Mouse (Mus musculus) granulocyte monocyte progenitor cell, adult 5-6 weeks (primary cell): ENCODE results near the gene 4930539E08Rik. TPM values are rescaled to one million over a fixed set of nuclear protein-coding genes. Genes with fewer than 3 reads are reported as not detected.

ENCODE experiments used
- ATAC-seq: replicated peaks from 2 replicates; pipeline ENCODE4 v1.8.0; 2016; ENCODE audit warnings: mild to moderate bottlenecking, moderate TSS enrichment, inconsistent platforms; ENCODE audit not compliant: poor library complexity, severe bottlenecking
- total RNA-seq, 2 experiments: library from RNA; stranded (forward) in 1 of 2; stranded (reverse) in 1 of 2; fragments of 200-712, 200-1000 nt in 1 of 2; fragments of >200 nt in 1 of 2; fragmentation: Nextera tagmentation in 1 of 2; gene quantifications; 2 replicates each; pipeline ENCODE4 v1.2.3; 2014 to 2017

The 4930539E08Rik gene
- total RNA-seq, 2 experiments from 2014 or later = 1.2 to 2.6 TPM

DNA sequence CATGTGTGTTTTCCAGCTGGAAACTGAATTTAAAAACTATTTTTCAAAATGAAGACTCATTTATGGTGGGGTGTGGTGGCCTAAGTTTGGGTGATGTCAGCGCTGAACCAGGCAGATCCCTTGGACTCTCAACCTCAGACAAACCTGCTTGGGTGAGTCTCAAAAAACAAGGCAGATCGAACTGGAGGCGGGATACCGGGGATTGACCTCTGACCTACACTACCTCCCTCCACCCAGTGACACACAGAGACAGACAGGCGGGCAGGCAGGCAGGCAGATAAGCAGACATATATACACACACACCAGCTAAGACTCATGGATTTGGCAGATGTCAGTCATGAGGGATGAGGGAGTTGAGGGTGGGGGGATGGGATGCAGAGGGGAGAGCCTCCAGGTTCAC lies 16.9 kb downstream of the 4930539E08Rik start:
- no peak for ATAC-seq

DNA sequence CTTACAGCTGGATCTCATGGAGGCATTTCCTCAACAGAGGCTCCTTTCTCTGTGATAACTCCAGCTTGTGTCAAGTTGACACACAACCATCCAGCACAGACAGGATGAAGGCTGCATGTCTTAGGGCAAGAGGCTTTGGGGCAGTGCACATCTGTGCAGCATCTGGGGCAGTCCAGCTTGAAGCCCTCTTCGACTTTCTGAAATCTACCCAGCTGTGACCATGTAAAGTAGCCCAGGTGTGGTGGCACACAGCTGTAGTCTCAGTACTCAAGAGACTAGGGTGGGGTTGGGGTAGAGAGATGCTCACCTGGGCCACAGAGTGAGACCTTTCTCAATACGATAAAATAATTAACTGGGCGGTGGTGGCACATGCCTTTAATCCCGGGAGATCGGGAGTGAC lies 17.3 kb downstream of the 4930539E08Rik start:
- ATAC-seq = no peak

DNA sequence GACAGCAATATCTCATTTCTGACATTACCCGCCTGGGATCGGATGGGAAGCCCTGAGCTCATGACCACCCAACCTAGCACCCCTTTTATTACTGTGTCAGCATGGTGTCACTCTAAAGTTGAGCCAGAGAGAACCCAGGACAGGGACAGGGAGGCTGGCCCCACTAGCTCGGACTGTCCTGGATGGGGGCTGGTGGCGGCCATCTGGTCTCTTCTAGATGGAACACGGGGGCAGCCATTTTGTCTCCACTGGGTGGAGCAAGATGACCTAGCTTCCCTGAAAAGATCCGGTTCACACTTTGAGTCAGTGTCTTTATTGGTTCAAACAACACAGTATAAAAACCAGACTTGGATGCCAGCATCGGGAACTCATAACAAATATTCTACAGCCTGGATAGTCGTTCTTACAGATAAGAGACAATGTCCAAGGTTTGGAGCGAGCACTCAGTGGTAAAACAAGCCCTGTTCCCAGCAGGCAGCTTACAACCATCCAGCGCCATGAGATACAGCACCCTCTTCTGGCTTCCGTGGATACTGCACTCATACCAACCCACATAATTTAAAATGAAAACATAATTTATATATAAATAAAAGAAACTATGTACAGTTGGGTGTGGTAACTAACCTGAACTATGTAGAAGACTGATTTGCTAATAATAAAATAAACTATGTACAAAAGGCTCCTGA lies 18.9 kb downstream of the 4930539E08Rik start:
- no peak for ATAC-seq

DNA sequence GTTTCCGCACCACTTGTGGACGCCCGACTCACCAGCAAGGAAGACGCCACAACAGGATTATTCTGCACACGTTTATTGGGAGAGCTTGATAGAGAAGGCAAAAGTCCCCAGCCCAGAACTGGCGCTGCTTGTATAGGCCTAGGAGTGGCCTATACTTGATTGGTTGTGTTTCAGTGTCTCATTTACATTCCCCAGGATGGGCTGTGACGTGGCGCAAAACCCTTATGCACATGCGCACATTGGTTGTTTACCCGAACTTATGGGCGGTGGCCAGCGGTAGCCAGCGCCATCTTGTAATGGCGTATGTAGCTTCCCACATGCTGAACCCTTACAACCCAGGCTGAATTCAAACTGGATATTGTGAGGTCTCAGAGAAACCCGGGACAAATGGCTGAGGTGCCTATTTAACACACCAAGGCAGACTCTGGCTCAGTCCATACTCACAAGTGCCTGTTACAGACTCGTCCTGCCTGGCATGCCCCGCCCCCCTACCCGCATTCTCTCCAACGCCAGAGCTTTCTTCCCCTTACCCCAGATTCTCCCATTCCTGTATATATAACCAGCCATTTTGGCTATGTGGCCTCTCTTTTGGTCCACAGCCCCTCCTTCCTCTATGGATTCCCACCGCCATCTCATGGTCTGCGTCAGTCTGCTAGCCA lies 19.8 kb downstream of the 4930539E08Rik start:
- ATAC-seq = no peak

DNA sequence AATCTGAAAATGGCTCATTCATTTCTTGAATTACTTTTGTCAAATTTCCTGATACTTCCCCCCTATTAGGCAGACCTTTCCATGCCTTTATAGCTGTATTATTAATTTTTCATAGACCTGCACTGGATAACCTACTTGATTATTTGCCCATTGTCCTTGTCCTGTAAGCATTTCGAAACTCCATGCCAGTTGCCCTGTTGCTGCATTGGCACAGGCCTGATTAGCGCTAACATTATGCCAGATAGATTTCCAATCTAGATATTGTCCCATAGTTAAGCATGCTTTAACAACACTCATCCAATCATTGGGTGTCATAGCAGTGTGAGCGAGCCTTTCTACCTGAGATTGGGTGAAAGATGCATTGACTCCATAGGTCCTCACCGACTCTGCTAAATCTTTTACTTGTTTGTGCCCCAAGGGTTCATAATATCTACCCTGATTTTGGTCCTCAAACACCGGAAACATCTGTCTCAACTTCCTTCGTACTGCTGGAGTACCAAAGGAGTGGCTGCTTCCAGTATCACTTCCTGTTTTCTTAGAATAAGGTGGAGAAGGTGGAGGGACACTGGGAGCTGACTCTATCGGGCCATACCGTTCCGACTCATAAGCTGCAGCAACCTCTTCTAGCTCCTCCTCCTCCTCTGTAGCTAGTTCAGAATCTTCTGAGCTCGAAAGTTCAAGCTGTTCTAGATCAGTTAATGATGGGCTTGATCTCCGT lies 20.9 kb downstream of the 4930539E08Rik start:
- ATAC-seq = peak; percentile 98

DNA sequence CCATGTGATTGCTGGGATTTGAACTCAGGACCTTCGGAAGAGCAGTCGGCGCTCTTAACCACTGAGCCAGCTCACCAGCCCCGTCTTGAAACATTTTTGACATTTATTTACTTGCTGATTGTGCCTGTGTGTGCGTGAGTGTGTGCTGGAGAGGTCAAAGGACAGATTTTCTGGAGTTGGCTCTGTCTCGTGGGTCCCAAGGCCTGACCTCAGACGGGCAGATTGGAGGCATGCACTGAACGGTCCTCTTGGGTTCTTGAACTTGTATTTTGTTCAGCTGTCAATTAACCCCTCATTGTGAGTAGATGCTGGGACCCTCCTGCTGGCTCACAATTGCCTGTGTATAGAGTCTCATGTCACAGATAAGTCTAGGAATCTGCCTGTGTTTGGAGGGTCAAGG lies 28.9 kb downstream of the 4930539E08Rik start:
- no peak for ATAC-seq

DNA sequence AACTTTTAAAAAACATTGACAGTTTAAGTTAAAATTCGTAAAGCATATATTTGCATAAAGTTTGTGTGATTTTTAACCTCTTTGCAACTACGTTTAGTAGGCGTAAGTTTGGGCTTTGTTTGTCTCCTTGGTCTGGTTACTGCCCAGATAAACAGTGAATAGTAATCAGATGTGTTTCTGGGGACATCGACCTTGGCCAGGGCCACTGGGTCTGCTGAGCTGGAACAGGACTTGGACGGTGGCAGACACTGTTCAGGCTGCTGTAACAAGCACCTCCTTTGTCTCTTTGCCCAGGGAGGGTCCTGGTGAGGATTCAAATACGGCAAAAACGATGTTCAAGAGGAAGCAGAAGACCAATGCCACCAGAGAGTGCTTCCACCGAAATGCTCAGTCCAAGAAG lies 29.9 kb downstream of the 4930539E08Rik start:
- no peak for ATAC-seq

DNA sequence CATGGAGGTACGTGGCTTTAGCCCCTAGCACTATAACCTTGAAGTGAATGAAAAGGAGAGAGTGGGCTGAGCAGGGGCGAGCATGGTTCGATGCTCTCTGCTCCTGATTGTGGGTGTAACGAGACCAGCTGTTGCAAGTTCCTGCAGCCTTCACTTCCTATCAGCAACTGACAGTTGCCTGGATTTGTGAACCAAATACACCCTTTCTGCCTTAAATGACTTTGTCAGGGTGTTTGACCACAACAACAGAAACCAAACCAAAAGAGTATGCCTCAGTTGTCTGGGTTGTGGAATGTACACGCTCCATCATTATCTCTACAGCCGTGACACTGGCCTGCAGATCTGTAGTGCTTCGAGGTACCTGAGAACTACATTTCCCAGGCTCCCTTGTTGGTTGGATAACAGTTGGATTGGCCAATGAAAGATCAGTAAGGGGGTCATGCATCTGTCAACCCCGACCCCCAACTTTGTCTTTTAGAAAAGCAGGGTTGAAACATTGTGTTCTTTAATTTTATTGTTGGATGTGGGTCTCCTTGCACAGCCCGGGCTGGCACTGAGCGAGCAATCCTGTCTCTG lies 31.1 kb downstream of the 4930539E08Rik start:
- peak; percentile 45; the same call in 1 of the 2 replicates for ATAC-seq

DNA sequence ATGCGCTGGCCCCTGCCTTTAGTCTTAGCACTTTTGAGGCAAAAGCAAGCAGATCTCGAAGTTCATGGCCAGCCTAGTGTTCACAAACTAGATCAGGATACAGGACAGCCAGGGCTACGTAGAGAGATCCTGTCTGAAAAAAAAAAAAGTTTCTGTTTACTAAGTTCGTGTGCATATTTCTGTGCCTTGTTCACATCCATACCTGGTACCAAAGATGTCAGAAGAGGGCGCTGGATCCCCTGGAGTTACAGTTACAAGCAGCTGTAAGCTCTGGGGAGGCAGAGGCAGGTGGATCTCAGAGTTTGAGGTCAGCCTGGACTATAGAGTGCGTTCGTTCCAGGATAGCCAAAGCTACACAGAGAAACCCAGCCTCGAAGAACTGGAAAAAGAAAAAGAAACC lies 32.3 kb downstream of the 4930539E08Rik start:
- no peak for ATAC-seq

DNA sequence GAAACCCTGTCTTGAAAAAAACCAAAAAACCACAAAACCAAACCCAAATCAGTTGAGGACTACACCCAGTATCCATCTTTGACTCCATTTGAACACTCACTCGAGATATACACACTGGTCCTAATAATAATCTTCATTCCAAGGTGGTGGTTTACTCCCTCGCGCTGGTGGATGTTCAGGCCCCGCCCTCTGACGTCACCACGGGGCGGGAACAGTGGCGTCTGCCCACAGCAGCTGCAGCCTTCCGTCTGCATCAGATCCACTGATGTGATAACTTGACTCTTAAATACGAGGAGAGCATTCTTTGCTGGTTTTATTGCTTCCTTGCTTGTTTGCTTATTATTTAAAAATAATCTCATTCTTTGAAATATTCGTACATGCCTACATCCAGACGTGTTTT lies 32.8 kb downstream of the 4930539E08Rik start:
- peak; percentile 75 for ATAC-seq

DNA sequence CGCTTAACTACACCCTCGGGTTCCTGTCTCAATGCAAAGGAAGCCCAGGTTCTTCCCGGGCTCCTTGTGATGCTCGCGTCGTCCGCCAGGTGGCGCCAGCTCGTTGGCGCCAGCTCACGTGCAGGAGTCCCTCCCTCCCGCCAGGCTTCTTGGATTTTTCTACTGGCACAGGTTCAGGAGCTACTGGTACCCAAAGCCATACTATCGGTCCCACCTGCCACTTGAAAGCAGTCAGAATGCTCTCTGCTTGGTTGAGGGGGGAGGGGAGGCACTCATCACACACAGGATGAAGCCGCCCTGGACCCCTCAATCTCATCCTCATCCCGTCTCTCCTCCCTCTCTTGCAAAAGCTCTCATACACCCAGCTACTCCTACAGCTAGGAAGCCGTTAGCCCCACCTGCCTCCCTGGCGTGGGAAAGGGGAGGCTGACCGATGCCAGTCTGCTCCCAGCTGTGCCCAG lies 35.2 kb downstream of the 4930539E08Rik start:
- peak; percentile 42 for ATAC-seq

DNA sequence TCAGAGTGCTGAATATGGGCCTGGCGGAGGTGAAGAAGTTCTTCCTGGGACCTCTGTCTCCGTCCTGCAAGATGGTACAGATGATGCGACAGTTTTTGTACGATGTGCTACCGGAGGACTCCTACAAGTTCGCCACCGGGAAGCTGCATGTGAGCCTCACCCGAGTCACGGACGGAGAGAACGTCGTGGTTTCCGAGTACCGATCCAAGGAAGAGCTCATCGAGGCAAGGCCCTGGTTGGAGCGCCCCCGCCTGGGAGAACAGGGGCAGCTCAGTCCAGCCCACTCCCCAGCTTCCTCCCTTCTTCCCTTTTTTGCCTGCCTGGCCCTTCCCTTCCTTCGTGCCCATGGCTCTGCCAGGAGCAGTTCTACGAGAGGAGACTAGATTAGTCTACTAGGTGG lies 38.3 kb downstream of the 4930539E08Rik start:
- peak; percentile 65 for ATAC-seq

DNA sequence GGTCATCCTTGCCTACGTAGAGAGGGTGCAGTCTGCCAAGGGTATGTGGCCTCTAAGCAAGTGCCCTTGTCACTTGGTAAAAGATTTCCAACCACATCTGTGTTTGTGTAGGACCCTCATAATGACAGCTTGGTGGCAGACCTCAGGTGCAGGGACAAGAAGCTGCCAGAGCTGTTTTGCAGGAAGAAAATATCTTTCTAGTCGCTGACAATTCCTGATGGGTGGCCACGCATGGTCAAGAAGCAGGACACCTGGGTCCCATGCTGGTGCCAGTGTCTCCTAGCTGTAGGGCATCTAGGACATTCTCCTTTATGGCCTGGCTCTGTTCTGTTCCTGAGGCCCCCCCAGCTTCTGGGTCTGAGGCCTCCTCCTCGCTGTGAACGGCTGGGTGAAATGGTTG lies 38.8 kb downstream of the 4930539E08Rik start:
- ATAC-seq = no peak

DNA sequence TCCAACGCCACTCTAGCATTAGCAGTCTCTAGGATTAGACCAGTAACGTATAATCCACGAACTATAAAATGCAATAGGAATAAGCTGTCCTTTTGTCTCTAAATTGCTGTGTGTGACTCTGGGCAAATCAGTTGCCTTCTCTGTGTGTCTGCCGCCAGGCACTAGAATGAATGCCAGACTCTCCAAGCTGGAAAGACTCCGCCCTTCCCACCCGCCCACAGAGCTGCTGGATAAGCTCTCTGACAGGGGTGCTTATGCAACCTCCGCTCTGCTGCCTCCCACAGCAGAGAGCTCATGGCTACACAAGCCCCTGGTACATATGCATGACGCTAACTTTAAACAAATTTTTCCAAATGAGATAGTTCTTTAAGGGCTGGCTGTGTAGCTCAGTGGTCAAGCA lies 39.8 kb downstream of the 4930539E08Rik start:
- ATAC-seq = peak; percentile 45; the same call in 1 of the 2 replicates

DNA sequence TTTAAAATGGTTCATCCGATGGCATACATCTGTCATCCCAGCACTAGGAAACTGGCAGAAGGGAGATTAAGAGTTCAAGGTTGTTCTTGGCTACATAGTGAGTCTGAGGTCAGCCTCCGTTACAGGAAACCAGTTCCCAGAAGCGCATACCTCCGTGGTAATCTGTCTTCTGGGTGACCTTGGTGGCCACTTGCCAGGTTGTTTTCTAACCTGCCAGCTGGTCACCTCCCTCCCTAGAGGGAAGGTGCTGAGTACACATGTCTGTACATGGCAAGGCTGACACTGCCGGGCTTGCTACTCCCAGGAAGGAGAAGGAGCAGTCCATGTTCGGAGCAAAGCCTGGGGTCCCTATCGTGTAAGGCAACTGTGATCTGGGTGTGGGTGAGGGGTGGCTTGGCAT lies 40.3 kb downstream of the 4930539E08Rik start:
- no peak for ATAC-seq

DNA sequence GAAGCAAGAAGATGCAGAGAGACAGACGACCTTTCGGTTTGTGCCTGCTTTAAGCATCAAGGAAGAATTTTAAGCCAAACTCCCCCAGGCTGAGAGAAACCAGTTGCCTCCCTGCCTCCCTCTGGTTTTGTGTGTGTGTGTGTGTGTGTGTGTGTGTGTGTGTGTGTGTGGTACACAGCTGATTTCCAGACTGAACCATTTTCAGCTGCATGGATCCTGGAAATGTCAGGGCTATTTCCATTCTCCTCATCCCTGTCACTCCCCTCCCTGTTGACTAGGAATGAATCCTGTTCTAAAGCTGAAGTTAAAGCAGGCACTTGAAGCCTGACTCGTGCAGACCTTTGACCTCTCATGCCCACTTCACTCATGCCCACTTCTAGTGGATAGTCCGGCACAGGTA lies 40.9 kb downstream of the 4930539E08Rik start:
- no peak for ATAC-seq

DNA sequence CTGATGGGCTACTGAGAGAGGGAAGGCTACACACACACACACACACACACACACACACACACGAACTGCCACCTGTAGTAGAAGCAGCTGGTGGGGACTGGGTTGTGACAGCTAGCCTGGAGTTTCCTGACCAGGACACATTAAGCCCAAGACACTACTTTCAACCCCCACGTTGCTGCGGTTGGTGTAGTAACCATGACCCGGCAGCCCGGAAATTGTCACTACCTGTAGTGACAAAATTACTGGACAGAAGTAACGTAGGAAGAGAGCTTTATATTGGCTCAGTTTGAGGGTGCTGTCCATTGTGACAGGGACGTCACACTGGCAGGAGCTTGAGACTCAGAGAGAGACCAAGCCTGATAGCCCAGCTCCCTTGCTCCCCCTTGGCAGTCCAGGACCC lies 42.8 kb downstream of the 4930539E08Rik start:
- ATAC-seq = no peak

DNA sequence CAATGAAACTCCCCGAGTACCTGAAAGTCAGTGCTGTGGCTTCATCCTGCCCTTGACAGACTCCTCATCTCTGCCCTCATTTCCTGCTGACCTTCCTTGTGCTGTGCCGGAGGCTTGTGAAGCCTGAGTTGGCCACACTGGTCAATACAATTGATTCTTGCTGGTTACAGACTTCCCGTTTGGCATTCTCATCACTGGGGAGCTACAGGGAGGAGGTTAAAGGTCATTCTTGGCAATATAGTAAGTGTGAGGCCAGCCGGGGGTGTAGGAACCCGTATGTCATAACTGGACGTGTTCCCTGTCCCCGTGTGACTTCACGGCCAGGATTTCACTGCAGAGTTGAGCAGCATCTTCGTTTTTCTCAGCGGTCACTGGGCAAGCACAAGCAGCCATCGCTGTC lies 43.3 kb downstream of the 4930539E08Rik start:
- no peak for ATAC-seq

DNA sequence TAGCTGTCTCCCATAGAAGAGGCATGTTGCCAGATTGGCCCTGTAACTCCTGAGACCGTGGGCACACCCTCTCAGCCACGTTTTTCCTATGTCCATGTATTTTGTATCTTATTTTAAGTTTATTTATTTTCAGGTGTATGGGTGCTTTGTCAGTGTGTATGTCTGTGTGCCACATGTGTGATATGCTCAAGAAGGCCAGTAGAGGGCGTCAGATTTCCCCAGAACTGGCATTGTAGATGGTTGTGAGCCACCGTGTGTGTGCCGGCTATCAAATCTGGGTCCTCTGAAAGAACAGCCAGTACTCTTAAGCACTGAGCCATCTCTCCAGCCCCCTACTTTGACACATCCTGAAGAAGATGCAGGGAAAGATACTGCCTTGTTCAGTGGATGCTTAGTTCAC lies 44.7 kb downstream of the 4930539E08Rik start:
- ATAC-seq = no peak

DNA sequence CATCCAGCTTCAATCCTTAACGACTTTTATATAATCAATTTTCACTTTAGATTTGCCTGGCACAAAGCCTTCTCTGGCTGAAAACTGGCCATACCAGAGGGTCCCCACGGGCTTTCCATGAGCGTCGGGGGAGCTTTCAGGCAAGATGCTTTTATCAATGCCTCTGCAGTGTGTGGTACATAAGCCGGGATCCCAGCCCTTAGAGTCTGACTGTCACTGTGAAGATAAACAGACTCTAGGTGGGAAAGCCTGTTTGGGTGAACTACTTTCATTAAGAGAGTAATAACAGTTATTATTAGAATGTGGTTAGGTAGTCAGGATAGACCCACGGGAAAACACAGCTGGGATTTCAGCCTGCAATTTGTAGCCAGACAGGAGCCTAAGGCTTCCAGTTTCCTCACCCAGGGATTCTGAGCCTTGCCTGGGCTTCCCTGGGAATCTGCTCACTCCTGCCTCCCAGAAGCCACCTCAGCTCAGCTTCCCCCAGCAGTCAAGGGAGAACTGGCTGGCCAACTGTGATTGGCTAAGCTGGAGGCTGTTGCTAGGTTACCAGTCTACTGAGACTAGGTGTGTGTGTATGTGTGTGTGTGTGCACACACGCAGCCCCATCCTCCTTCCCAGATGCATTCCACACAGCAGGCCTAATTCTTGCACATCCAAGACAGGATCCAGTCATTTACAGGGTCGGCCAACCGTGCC lies 45.6 kb downstream of the 4930539E08Rik start:
- ATAC-seq = no peak
